Mouse (Mus musculus): ENCODE measurements around the gene Bach2.

Gene Bach2

GRCm38 (mm10) chr4:32352842-32353241 is 114.2 kb downstream of the Bach2 start:
- intact Hi-C loops (cut with DNase I): no loop called here

DNA sequence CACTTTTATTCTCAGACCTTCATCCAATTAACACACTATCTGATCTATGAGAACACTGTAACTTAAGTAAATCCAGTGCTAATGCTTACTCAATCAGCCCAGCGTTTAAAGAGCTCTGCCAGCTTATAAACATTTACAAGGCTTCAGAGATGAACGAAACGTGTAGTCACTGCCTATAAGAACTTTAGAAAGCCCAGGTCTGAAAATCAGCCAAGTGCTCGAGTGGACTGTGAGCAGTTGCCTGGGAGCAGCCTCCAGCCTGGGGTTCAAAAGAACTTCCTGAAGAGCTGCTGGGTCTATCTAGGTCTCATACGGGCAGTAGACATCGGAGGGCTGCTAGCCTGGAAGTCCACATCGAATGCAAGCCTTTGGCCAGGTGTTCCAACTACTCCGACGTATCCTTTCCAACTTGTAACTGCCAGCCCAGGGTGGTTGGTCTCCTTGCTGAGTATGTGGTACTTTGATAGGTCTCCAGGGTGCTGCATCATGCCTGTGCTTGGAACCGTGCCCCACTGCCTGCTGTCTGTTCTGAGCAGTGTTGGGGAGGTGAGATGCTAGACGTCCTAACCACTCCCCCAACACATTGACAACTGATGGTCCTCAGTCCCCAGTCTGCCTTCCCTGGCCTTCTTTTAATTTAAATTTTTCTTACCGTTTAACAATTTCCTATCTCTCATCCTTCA is 117.5 kb downstream of the Bach2 start:
- intact Hi-C loops (cut with DNase I): no loop called here

DNA sequence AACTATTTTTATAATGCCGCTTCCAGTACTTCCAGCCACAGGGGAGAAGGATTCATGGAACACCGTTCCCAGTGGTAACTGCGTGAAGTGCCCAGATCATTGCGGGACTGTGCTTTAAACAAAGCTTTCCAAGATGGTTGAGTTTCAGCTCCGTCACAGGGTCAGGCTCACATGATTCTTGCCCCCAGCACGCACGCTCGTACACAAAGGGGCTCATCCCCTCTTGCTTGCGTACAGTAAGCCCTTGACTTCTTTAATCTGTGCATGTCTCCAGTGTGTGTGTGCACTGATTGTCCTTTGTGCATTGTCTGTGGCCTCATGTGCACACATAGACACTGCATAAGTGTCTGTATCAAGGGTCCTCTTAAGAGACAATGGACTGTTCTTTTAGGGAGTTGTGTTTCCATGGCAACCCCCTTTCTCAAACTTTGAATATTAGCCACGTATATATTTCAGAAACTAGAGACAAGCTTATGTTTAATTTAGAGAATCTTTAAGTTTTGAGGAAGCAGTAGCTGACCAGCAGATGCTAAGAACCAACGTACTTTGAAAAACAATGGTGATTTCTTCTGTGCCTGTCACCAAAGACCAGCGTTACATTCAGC is 119.5 kb downstream of the Bach2 start:
- intact Hi-C loops (cut with DNase I): no loop called here

- intact Hi-C loops (cut with DNase I): no loop called here
These were observed 120.2 kb downstream of the Bach2 start for GRCm38 (mm10) chr4:32358602-32359464.

GRCm38 (mm10) chr4:32359634-32360033 is 121.0 kb downstream of the Bach2 start:
- intact Hi-C loops (cut with DNase I): no loop called here

DNA sequence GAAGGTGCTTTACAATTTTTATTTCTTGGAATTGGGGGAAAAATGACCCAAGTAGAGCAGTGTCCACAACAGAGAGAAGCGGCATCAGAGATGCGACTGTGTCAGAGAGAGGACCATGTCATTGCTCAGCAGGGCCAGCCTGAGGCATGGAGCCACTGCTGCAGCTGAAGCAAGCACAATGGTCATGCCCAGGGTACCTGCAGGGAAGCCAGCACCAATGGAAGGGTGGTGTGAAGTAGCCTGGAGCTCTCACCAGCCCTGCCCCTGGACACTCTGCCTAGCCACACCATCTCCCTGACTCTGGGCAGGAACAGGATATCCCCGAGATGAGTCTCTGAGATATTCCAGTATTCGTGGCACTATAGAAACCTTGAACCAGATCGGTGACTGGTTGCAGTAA is 121.9 kb downstream of the Bach2 start:
- intact Hi-C loops (cut with DNase I): no loop called here

DNA sequence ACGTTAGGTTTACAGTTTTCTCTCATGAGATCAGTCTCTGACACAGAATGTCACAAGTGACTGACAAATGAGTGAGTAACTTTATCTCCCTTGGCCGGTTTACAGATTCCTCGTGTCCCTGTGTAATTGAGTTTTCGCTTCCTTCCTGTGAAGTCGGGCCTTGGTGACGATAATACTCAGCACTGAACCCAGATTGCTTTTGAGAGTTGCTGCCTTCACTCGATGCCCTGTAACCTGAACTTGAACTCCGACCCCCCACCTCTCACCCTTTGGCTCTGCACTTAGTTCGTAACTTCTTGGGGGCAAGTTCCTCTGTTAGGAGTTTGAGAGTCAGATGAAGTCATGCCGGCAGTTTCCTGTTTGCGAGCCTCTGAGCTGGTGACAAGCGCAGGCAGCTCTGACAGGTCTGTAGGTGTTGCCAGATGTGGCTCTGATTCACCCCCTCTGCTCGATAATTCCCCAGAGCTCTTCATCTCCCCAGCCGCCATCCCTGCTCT is 124.9 kb downstream of the Bach2 start:
- intact Hi-C loops (cut with DNase I): no loop called here

DNA sequence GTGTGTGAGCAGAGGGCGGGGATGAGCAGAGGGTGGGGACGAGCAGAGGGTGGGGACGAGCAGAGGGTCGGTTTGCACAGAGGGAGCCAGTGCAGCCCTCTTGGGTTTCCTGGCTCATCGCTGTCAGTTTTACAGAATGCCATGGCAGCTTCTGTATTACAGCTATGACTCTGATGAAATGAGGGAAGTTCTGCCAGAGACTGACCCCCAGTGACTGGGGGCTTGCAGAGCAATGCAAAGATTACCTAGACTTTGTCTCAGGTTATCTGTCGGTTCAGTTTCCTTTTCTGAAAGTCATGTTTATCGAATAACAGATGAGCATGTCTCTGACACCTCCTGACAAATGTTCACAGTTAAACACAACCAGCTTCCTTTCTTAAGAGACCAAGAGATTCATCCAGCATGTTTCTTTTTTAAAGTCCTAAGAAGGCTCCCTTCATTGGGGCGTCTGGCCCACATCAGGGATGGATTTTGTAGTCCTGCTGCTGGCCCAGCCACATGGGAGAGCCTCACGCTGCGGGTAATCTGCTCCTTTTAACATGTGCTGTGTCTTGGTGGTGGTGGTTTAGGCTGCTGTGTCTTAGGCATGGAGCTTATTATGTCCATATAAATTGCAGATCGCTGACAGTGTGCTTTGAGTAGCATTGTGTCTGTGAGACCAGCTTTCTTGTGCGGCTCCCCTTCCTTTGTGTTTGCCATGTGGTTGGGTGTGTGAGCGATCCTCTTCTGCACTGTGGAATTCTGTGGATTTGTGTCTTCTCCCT is 126.7 kb downstream of the Bach2 start:
- intact Hi-C loops (cut with DNase I): no loop called here

- intact Hi-C loops (cut with DNase I): no loop called here
These were observed 127.6 kb downstream of the Bach2 start for GRCm38 (mm10) chr4:32366176-32366575.

DNA sequence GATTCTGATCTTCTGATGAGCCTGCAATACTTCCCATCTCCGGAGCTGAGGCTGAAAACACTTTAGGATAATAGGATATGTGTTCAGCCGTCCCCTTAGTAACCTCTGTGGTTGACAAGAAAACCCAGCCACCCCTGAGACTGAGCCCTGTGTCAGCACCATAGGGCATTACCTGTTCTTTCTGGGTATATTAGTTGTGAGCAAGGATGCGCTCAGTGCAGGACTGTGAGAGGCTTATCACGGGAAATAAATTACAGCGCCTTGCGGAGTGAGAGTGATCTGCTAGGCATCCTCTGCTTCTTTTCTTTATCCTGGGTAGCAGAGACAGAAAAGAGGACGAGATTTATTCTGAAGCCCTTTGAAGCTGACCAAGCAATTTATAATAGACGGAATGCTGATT is 129.7 kb downstream of the Bach2 start:
- intact Hi-C loops (cut with DNase I): no loop called here

GRCm38 (mm10) chr4:32373085-32373484 is 134.5 kb downstream of the Bach2 start:
- intact Hi-C loops (cut with DNase I): no loop called here

GRCm38 (mm10) chr4:32373527-32373926 is 134.9 kb downstream of the Bach2 start:
- intact Hi-C loops (cut with DNase I): no loop called here

GRCm38 (mm10) chr4:32374751-32375582 is 136.4 kb downstream of the Bach2 start:
- intact Hi-C loops (cut with DNase I): no loop called here

DNA sequence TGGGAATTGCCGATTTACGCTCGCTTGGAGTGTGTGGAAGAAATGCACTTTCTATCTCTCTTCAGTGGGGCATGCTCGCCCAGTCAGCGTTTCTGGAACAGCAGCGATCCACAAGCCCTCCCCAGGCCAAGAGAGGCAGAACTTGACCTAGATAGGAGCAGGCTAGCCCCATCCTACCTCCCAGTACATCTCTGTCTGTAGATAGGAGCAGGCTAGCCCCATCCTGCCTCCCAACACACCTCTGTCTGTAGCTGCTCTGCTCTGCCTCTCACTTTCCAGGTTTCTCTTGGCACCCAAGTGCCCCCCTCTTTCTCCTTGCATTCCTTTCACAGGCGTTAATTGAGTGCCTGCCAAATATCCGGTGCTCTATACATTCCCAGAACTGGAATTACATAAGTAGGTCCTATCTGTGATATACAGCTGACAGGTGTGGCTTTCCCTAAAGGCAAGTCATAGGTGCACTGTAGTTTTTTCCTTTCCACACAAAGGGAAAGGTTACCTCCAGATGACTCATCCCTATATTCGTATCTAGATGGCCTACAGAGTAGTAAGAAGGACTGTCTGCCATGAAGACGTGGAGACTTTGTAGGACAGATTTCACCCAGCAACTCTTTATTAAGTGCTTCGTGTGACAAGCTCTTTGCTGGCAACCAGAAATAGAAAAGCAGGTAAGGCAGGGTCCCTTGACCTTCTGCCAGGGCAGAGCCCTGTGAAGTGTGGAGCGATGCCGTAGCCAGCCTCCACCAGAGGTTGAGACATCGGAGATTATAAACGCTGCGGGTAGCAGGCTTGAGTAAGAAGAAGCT is 137.3 kb downstream of the Bach2 start:
- intact Hi-C loops (cut with DNase I): no loop called here

GRCm38 (mm10) chr4:32376527-32376948 is 137.9 kb downstream of the Bach2 start:
- intact Hi-C loops (cut with DNase I): no loop called here

DNA sequence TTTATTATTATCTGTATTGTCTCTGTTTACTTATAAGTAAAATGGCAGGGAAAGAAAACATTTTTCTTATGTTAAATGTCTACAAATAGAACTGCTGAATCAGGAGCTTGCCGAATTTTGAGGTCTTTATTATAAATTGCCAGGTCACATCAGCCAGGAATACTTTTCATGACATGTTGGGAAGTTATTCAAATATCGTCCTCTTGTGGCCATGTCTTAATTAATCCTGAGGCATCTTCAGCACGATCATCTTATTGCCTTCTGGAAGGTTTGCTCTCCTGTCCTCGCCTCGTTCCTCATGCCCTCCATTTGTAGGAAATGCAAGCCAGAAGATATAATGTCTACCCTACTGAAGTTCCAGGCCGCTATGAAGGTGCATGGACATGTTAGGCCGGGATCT is 140.5 kb downstream of the Bach2 start:
- intact Hi-C loops (cut with DNase I): no loop called here

DNA sequence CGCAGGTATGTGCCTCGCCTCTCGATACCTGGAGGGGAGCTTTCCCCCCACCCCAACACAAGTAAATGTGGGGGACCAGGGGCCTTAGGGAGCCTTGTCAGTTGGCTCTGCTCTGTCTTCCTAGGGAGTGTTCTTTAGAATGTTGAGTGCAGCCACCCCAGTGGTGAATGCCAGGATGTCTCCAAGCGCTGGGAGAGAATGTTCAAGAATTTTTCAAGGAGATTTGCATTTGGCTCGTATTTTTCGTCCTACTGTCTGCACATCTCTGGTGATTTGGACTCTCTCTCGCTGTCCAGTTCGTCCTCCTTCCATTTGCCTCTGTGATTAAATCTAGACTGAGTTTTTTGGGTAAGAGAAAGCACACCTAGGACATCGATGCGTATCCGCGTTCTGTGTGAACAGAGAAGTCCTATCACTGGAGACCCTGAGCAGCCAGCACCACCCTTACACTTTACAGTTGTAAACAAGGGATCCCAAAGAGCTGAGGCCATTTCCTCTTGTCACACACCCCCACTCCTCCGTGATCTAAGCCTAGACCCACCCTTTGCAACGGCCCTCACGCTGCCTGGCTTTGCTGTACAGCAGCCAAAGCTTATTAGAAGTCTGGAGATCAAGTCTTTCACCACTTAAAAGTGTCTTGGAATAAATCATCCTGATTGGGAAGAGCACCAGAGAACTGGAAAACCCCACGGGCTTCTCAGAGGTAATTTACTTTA is 143.2 kb downstream of the Bach2 start:
- intact Hi-C loops (cut with DNase I): no loop called here

DNA sequence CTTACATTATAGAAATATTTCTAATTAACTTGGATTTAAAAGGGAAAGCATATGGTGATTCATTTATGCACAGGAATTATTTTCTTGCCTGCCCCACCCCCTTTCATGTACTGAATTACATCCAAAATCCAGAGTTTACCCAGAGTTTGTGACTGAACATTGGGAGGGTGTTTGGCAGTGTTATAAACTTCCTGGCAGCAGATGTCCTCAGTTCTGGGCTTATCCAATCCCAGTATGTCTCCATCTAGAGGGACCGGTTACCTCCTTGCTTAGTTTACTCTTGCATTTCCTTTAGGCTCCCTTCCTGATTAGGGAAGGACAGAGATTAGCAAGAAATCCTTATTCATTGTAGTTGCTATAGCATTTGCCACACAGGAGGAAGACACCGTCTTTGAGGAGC is 146.5 kb downstream of the Bach2 start:
- intact Hi-C loops (cut with DNase I): no loop called here

- intact Hi-C loops (cut with DNase I): no loop called here
These were observed 147.0 kb downstream of the Bach2 start for GRCm38 (mm10) chr4:32385623-32386022.

All from adrenal gland (tissue).